ENCODE assay signal across 8 mouse cellular contexts in genomic region chr6:34029746-34030027, GRCm38 (mm10). TPM values are rescaled to one million over a fixed set of nuclear protein-coding genes. Genes with fewer than 3 reads are reported as not detected.
DNase-seq lines count a peak whose midpoint lies in the region; ATAC-seq and TF ChIP-seq lines count a peak whose summit lies in the region.

No protein-coding gene starts in this region.

- 0% methylated on average over 4 of the region's 4 CpGs for WGBS in forebrain, embryonic 15.5 days
- 3% methylated on average over 4 of the region's 4 CpGs for WGBS in liver, postnatal 0 days (ENCODE audit: insufficient replicate concordance)

- peak overlapping the region; percentile 48 for H3K9ac ChIP-seq in forebrain, embryonic 15.5 days (replicated peaks)
- H3K9ac ChIP-seq in liver, postnatal 0 days (replicated peaks) = peak overlapping the region; percentile 63

- H3K27ac ChIP-seq in forebrain, embryonic 15.5 days (replicated peaks) = no peak overlapping the region
- no peak overlapping the region for H3K27ac ChIP-seq in liver, postnatal 0 days (ENCODE audit: low read depth)

- no peak for ATAC-seq in erythroblast, adult 5-6 weeks (replicated peaks; ENCODE audit: low FRiP score, poor library complexity, severe bottlenecking)
- ATAC-seq in forebrain, embryonic 15.5 days (replicated peaks) = peak; percentile 78; the same call in 1 of the 2 replicates
- peak; percentile 59 for ATAC-seq in liver, postnatal 0 days

- no peak for DNase-seq in liver, postnatal 0 days
- no peak for DNase-seq in T-cell, adult 2 months (ENCODE audit: low spot score)
- no peak for DNase-seq in gastrocnemius, adult 18-20 months (ENCODE audit: low spot score)
- no peak for DNase-seq in left cerebral cortex, postnatal 4 days

- no peaks in the 10 kb centered on the region for H3K9me3 ChIP-seq in erythroblast, embryonic 14.5 days (ENCODE audit: control insufficient read depth, low read length)
- H3K9me3 ChIP-seq in forebrain, embryonic 15.5 days = no peaks in the 10 kb centered on the region
- no peaks in the 10 kb centered on the region for H3K9me3 ChIP-seq in liver, postnatal 0 days (ENCODE audit: low read length)

- no peak for TF ChIP-seq CTCF in C2C12 (IDR thresholded peaks at IDR 0.05; ENCODE audit: control insufficient read depth, insufficient read depth, insufficient read length)
- no peak for TF ChIP-seq CTCF in liver, postnatal 0 days (IDR thresholded peaks at IDR 0.05; ENCODE audit: low read depth)

- peaks cover 4% of the 10 kb centered on the region; the same call in 1 of the 2 replicates for H3K27me3 ChIP-seq in erythroblast, embryonic 14.5 days (ENCODE audit: control insufficient read depth)
- no peaks in the 10 kb centered on the region for H3K27me3 ChIP-seq in C2C12 (ENCODE audit: control insufficient read depth, insufficient read depth, insufficient read length)
- no peaks in the 10 kb centered on the region for H3K27me3 ChIP-seq in forebrain, embryonic 15.5 days
- H3K27me3 ChIP-seq in liver, postnatal 0 days (ENCODE audit: insufficient read depth, low read length) = no peaks in the 10 kb centered on the region

- peak overlapping the region; percentile 67 for H3K4me2 ChIP-seq in forebrain, embryonic 15.5 days (replicated peaks)
- H3K4me2 ChIP-seq in liver, postnatal 0 days (ENCODE audit: low read depth, low read length) = peak overlapping the region; percentile 98

- peaks cover 19% of the 10 kb centered on the region for H3K4me1 ChIP-seq in erythroblast, embryonic 14.5 days (ENCODE audit: control insufficient read depth)
- peaks cover 12% of the 10 kb centered on the region for H3K4me1 ChIP-seq in forebrain, embryonic 15.5 days
- peaks cover 6% of the 10 kb centered on the region for H3K4me1 ChIP-seq in liver, postnatal 0 days (ENCODE audit: insufficient read depth)

- H3K79me3 ChIP-seq in C2C12 (ENCODE audit: low read depth) = no peaks in the 10 kb centered on the region

- H3K4me3 ChIP-seq in erythroblast, embryonic 14.5 days (replicated peaks) = peak overlapping the region; percentile 62
- peak overlapping the region; percentile 42 for H3K4me3 ChIP-seq in C2C12 (ENCODE audit: insufficient read depth, poor library complexity, severe bottlenecking)
- peak overlapping the region; percentile 54 for H3K4me3 ChIP-seq in forebrain, embryonic 15.5 days
- H3K4me3 ChIP-seq in liver, postnatal 0 days (ENCODE audit: low read depth, low read length) = peak overlapping the region; percentile 64

- no peaks in the 10 kb centered on the region for H3K36me3 ChIP-seq in erythroblast, embryonic 14.5 days (ENCODE audit: control insufficient read depth)
- H3K36me3 ChIP-seq in C2C12 (ENCODE audit: control insufficient read depth, insufficient read depth) = no peaks in the 10 kb centered on the region
- no peaks in the 10 kb centered on the region for H3K36me3 ChIP-seq in forebrain, embryonic 15.5 days
- no peaks in the 10 kb centered on the region for H3K36me3 ChIP-seq in liver, postnatal 0 days (replicated peaks; ENCODE audit: insufficient read depth, low read length)

- no peak for TF ChIP-seq EP300 in liver, postnatal 0 days (IDR thresholded peaks at IDR 0.05; ENCODE audit: low read depth)

- H3K79me2 ChIP-seq in C2C12 (ENCODE audit: control insufficient read depth, insufficient read depth) = no peaks in the 10 kb centered on the region

- H3ac ChIP-seq in C2C12 (ENCODE audit: control insufficient read depth, insufficient read length, low read depth) = peak overlapping the region; percentile 61

- intact Hi-C loops in left cerebral cortex, postnatal 4 days (cut with DNase I) = no loop called here

TF ChIP-seq in C2C12, 6 proteins besides CTCF, POLR2A, EP300 and RAD21:
- no peak for TF ChIP-seq CEBPB (IDR thresholded peaks at IDR 0.05; ENCODE audit: low read depth)

RNA-seq across cellular contexts. Expression of gene Lrguk, which starts 0.4 kb away (rescaled TPM):
- polyA plus RNA-seq in erythroblast, embryonic 14.5 days (2012) = not detected in 2 replicates
- 0.19 TPM in 1 of 2 replicates, not detected in the other for total RNA-seq in erythroblast, adult 5-6 weeks (2015; ENCODE audit: low replicate concordance)
- total RNA-seq in erythroblast, adult 5-6 weeks (2017; ENCODE audit: low replicate concordance) = not detected in 2 replicates
- polyA plus RNA-seq in C2C12 (2012; fragmentation: generic; extraction: Trizol) = 0.32 TPM
- 0.98 and 1.2 TPM in 2 replicates for polyA plus RNA-seq in forebrain, embryonic 15.5 days (2015; fragmentation: Nextera tagmentation; extraction: Ambion mirVana)
- polyA plus RNA-seq in liver, postnatal 0 days (2015; fragmentation: Nextera tagmentation; extraction: Ambion mirVana) = 0.04 TPM in 1 of 2 replicates, not detected in the other
- total RNA-seq in gastrocnemius, adult 18-20 months (2021) = under 1 TPM in 1 of 2 experiments, not detected in 1; 0.05 TPM
- 1 to 10 TPM; 2.2 to 2.5 TPM for total RNA-seq in left cerebral cortex, postnatal 4 days (2021)
